Mouse (Mus musculus) heart, postnatal 10 days (tissue): ENCODE data around the gene Pald1. TPM values are rescaled to one million over a fixed set of nuclear protein-coding genes. Genes with fewer than 3 reads are reported as not detected.

Experiments
- DNase-seq, 2 experiments: peaks; one replicate each; pipeline ENCODE4 v3.0.0; 2021
- intact Hi-C: fragments of 180-260 bp; cut with DNase I; formaldehyde crosslinking; loops from one replicate; pipeline ENCODE4 v1.15.1; 2025
- total RNA-seq, 2 experiments: library from RNA; stranded (reverse); gene quantifications; 2 replicates each; pipeline ENCODE4 v1.2.3; 2021

The Pald1 gene
- 10 to 100 TPM; 43.3 to 44.7 TPM for total RNA-seq

DNA sequence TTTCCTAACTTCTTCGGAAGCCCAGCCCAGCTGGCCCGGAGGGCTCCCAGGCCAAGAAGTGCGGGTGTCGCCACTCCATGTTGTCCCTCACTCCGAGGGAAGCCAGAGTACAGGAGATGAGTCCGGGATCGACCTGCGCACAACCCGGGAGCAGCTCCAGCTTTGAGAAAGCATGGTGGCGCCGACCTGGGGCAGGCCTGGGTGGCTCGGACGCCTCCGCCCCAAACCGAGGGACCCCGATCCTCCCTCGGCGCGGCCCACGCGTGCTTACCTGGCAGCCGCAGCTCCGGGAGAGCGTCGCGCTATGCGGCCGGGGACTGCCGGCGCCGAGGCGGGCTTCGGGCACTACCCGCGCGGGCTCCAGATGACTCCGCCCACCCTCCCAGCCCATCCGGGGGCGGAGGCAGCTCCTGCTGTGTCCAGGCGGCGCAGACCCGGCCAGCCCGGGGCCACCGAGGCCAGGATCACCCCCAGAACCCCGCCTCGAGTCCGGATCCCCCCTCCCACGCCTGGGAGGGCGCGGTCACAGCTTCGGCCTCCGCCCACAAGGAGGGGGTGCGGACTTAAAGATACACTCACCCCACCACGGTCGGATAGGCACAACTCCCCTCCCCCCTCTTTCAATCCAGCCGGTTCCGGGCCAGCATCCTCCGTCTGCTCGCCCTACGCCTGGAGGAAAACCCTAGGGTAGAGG is at the start of gene Pald1:
Pald1 (minus strand) TSS at position 510 of the 694 bp plus-strand sequence.
- peak; percentile 84 for DNase-seq
- intact Hi-C loops = loop anchor here (2.0 to 5.0 kb wide), 2 partner anchors 16 to 36 kb away; no protein-coding TSS in a partner anchor

DNA sequence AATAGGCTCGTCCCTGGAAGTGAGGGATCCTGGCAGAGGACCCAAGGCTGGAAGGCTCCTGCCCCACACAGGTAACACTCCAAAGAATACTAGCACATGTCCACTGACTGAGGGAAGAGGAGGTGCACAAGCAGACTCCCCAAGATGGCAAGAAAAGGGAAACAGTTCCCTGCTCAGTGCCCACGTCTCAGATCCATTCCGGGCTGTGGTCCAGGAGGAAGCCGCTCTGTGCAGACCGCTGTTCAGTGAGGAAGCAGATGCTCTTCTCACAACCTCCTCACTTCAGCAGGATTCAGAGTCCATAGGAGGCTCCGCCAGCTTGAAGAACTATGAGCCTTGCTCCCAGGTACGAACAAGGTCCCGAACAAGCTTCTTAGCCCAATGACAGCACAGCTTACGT is 48.0 kb upstream of the Pald1 start:
- intact Hi-C loops = no loop called here
- no peak for DNase-seq

- intact Hi-C loops = no loop called here
- DNase-seq = no peak
Measured at GRCm38 (mm10) chr10:61429043-61429442, 45.7 kb upstream of the Pald1 start.

GRCm38 (mm10) chr10:61428416-61428815 is 45.1 kb upstream of the Pald1 start:
- intact Hi-C loops = no loop called here
- DNase-seq = no peak

- intact Hi-C loops = no loop called here
- DNase-seq = no peak
Measured at GRCm38 (mm10) chr10:61427951-61428350, 44.6 kb upstream of the Pald1 start.

DNA sequence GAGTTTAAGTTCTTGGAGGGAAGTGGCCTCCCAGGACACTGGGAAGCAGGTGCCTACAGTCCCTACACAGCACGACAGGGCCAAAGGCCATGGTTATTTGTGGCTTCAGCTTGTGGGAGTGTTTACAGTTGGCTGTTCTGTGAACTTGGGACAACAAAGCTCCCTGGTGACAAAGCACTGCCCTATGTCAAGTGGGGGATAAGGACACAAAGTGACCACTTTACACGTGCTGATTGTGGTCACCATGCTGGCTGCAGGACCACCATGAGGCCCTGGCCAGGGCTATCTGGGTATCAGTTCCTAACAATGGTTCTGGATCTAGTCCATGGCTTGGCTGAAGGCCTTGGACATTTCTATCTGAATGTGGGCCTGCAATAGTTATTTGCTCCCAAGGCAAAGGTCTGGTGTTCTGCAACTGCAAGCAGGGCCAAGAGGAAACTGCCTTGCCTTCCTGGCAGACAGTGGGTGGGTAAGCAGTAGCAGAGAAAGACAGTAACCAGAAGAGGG is 43.0 kb upstream of the Pald1 start:
- intact Hi-C loops = no loop called here
- DNase-seq = peak; percentile 82 to 88

- intact Hi-C loops = no loop called here
- DNase-seq = no peak
Measured at GRCm38 (mm10) chr10:61425047-61425446, 41.7 kb upstream of the Pald1 start.

- DNase-seq = no peak
- intact Hi-C loops = no loop called here
Measured at GRCm38 (mm10) chr10:61424500-61424899, 41.2 kb upstream of the Pald1 start.

DNA sequence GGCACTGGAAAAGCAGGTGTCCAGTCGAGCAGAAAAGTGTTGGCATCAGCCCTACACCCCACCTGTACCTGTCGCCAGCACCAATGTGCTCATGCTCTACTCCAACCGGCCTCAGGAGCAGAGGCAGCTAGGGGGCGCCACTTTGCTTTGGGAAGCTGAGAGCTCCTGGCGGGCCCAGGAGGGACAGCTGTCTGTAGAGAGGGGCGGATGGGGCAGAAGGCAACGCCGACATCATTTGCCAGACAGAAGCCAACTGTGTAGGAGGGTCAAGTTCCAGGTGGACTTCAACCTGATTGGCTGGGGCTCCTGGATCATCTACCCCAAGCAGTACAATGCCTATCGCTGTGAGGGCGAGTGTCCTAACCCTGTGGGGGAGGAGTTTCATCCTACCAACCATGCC is 40.0 kb upstream of the Pald1 start:
- no peak for DNase-seq
- intact Hi-C loops = no loop called here

GRCm38 (mm10) chr10:61422861-61423260 is 39.5 kb upstream of the Pald1 start:
- no peak for DNase-seq
- intact Hi-C loops = no loop called here

DNA sequence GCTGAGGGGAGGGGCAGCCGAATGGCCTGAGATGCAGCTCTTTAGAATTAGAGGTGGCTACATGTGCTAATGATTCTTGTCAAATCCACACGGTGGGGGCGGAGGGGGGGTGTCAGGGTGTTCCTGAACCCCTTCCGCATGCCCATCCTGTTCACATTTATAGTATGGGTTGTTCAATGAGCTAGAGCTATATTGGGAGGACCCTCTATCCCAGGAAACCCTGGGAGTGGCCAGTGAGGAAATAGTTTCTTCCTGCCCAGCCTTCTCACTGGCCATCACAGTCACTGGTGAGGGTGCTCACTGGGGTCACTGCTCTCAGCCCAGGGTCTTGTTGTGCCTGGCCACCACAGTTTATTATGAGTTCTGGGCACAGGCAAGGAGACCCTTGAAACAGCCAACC is 36.7 kb upstream of the Pald1 start:
- intact Hi-C loops = no loop called here
- DNase-seq = no peak

- intact Hi-C loops = no loop called here
Measured at GRCm38 (mm10) chr10:61419146-61419545, 35.8 kb upstream of the Pald1 start.

GRCm38 (mm10) chr10:61418131-61418900 is 35.0 kb upstream of the Pald1 start:
- DNase-seq = peak in 1 of 2 experiments; percentile 31
- intact Hi-C loops = no loop called here

More at GRCm38 (mm10) chr10:61419146-61419545, 35.8 kb upstream of the Pald1 start:
- DNase-seq = peak in 1 of 2 experiments; percentile 26

DNA sequence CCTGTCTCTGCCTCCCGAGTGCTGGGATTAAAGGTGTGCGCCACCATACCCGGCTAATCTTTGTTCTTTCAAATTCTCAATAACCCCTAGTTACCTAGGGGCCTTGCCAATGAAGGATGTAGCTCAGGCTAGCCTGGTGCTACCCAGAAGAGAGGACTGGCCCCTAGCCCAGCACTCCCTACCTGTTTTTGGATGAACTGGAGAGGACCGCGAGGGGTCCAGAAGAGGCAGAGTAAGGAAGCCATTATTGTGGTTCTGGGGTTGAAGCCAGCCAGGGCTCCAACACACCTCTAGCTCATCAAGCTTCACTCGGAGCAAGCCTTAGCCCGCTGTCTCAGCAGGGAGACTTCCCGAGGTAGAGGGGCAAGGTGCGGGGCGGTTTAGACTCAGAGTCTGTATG is 34.3 kb upstream of the Pald1 start, which contains the start of gene Nodal:
Nodal (plus strand) TSS at position 301 of the 400 bp plus-strand sequence.
- intact Hi-C loops = no loop called here
- no peak for DNase-seq

DNA sequence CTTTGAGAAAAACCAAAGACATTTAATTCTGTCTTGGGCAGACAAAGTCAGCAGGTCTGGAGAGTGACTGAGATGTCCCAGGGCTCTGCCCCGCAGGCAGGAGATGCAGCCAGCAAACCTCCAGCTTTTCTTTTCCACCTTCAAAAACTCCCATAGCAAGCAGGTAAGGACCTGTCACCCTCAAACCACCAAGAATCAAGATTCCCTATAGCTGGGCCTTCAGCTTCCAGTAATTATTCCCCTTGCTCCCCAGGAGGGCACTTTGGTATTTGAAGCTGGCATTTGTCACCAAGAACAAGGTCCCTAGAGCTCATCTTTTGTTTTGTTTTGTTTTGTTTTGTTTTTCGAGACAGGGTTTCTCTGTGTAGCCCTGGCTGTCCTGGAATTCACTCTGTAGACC is 33.7 kb upstream of the Pald1 start:
- intact Hi-C loops = no loop called here
- DNase-seq = no peak

DNA sequence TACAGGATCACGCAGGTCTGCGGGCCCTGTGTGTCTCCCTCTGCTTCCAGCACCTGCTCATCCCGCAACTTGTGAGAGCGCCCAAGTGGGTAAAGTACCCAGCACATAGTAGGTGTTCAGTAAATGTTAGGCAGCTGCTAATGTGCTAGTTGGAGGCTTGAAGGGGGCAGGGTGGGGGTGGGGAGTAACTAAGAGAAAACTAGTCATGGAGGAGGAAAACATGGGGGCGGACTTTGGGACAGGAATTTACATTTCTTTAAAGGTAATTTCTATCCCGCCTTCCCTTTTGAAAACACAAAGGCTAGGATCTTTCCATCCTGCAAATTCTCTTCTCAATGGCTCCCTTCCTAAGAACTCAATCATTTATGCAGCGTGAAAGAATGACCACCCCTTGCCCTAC is 33.2 kb upstream of the Pald1 start:
- intact Hi-C loops = no loop called here

DNA sequence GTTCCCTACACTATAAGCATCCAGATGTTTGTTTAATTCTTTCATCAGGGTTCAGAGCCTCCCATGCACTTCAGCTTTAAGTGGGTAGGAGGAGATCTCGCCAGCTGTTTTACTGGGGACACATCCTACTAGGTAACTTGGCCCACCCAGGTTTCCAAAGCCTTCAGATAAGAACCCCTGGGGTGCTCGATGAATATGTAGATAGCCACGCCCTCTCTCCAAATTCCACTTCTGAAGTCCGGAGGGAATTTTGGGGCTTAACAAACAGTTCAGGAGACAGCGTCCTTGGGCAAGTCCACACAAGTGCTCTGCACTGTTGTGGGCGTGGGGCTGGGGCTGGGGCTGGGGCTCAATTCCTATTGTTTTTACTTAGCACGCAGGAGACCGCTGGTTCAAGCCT is 32.6 kb upstream of the Pald1 start:
- intact Hi-C loops = no loop called here
- no peak for DNase-seq

More for the DNA sequence above, 33.2 kb upstream of the Pald1 start:
- no peak for DNase-seq

DNA sequence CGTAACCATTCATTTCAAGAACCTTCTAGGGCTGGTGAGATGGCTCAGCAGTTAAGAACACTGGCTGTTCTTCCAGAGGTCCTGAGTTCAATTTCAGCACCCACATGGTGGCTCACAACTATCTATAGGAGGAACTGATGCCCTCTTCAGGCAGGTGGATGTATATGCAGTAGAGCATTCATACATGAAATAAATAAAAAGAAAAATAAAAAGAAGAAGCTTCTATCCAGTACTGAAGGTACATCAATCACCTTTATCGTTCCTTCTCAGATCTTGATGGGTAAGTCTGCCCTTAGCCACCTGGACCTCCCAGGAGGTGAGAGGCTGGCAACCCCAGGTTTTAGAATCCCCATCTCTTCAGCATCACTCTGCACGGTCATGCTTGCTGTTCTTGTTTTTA is 31.9 kb upstream of the Pald1 start:
- intact Hi-C loops = no loop called here

DNA sequence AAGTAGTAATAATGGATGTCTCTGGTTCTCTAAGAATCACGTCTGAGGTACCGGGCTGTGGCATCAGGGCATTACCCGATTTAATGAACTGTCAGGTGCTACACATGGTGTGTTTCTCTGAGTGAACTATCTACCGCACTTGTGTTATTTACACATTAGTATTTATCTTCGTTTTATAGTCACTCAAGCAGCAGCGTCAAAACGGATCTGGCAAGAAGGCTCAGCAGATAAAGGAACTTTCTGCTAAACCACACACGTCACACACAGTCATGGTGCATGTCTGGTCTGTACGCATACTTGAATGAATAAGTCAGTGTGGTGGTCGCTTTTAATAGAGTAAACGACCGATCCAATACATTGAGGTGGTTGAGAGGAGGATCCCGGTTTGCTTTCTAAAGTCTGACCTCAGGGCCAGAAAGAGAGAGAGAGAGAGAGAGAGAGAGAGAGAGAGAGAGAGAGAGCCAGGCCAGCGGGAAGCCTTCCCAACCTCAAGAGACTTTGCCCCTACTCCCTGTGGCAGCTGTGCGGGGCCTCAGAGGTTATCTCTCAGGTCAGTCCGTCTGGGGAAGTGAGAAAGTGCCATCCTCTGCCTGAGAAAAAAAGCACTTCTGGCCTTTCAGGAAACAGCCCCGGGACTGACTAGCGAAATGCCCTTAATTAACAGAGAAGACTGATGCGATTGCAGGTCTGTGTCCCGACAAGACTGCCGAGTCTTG is 29.7 kb upstream of the Pald1 start:
- no peak for DNase-seq
- intact Hi-C loops = no loop called here

More for the DNA sequence above, 31.9 kb upstream of the Pald1 start:
- DNase-seq = no peak

DNA sequence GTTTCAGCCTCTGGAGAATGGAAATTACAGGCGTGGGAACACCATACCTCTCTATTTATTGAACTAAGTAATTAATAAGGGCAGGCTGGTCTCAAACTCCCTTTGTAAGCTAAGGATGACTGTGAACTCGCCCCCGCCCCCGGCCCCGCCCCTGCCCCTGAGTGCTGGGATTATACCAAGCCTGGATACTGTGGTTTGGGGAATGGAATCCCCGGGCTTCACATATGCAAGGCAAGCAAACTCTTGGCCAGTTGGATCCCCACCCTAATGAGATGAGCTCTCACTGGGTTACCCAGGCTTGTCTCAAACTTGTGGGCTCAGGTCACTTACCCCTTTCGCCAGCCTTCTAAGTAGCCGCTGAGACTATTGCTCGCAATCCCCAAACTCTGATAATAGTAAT is 26.9 kb upstream of the Pald1 start:
- no peak for DNase-seq
- intact Hi-C loops = no loop called here

GRCm38 (mm10) chr10:61409776-61410175 is 26.4 kb upstream of the Pald1 start:
- no peak for DNase-seq
- intact Hi-C loops = loop anchor here (5.0 kb wide), 1 partner anchor 197 kb away; no protein-coding TSS in a partner anchor
